Mouse (Mus musculus) ZHBTc4 (cell line): Measurements from ENCODE around the gene Acbd3.

Experiments
- DNase-seq: peaks from one replicate; pipeline ENCODE4 v3.0.0-alpha.2; 2011; ENCODE audit warnings: low read depth, low spot score

Acbd3 gene

GRCm38 (mm10) chr1:180782906-180783579, 57.2 kb downstream of the Acbd3 start:
- no peak for DNase-seq

GRCm38 (mm10) chr1:180783580-180783928, 57.7 kb downstream of the Acbd3 start:
- no peak for DNase-seq

GRCm38 (mm10) chr1:180791821-180792480, 66.1 kb downstream of the Acbd3 start:
- no peak for DNase-seq

- DNase-seq = no peak
Measured at GRCm38 (mm10) chr1:180792814-180793213, 67.0 kb downstream of the Acbd3 start.

- DNase-seq = peak; percentile 88
Measured at GRCm38 (mm10) chr1:180793445-180794117, 67.7 kb downstream of the Acbd3 start.

GRCm38 (mm10) chr1:180794170-180794569, 68.3 kb downstream of the Acbd3 start:
- DNase-seq = peak; percentile 91

GRCm38 (mm10) chr1:180798660-180799059, 72.8 kb downstream of the Acbd3 start:
- no peak for DNase-seq

- DNase-seq = no peak
Measured at GRCm38 (mm10) chr1:180799253-180799652, 73.4 kb downstream of the Acbd3 start.

- DNase-seq = no peak
Measured at GRCm38 (mm10) chr1:180800022-180800421, 74.2 kb downstream of the Acbd3 start.

GRCm38 (mm10) chr1:180800814-180801213, 75.0 kb downstream of the Acbd3 start:
- DNase-seq = no peak

- no peak for DNase-seq
Measured at GRCm38 (mm10) chr1:180801466-180801994, 75.7 kb downstream of the Acbd3 start.
